Mouse (Mus musculus): Measurements from ENCODE around the gene Ano2. TPM values are rescaled to one million over a fixed set of nuclear protein-coding genes. Genes with fewer than 3 reads are reported as not detected.

The Ano2 gene
- polyA plus RNA-seq, 1 experiment, result 1.4 TPM

GRCm38 (mm10) chr6:125879306-125879705 lies 189.1 kb downstream of the Ano2 start:
- DNase-seq (ENCODE audit: extremely low spot score in 1 of 2, low spot score in 1 of 2), result no peak

GRCm38 (mm10) chr6:125888596-125888995 lies 198.4 kb downstream of the Ano2 start:
- no peak for DNase-seq (ENCODE audit: extremely low spot score in 1 of 2, low spot score in 1 of 2)

GRCm38 (mm10) chr6:125894340-125894739 lies 204.1 kb downstream of the Ano2 start:
- no peak for DNase-seq (ENCODE audit: extremely low spot score in 1 of 2, low spot score in 1 of 2)

- no peak for DNase-seq (ENCODE audit: extremely low spot score in 1 of 2, low spot score in 1 of 2)
These were observed 224.2 kb downstream of the Ano2 start for GRCm38 (mm10) chr6:125914446-125914845.

- peak in 1 of 2 experiments; percentile 2 for DNase-seq (ENCODE audit: extremely low spot score in 1 of 2, low spot score in 1 of 2)
These were observed 232.5 kb downstream of the Ano2 start for GRCm38 (mm10) chr6:125922746-125923145.

GRCm38 (mm10) chr6:125924979-125925378 lies 234.8 kb downstream of the Ano2 start:
- DNase-seq (ENCODE audit: extremely low spot score in 1 of 2, low spot score in 1 of 2), result no peak

- no peak for DNase-seq (ENCODE audit: extremely low spot score in 1 of 2, low spot score in 1 of 2)
These were observed 235.6 kb downstream of the Ano2 start for GRCm38 (mm10) chr6:125925861-125926260.

GRCm38 (mm10) chr6:125931926-125932325 lies 241.7 kb downstream of the Ano2 start:
- DNase-seq (ENCODE audit: extremely low spot score in 1 of 2, low spot score in 1 of 2), result no peak

GRCm38 (mm10) chr6:125954965-125955364 lies 264.7 kb downstream of the Ano2 start:
- peak in 1 of 2 experiments; percentile 61 for DNase-seq (ENCODE audit: extremely low spot score in 1 of 2, low spot score in 1 of 2)

- DNase-seq (ENCODE audit: extremely low spot score in 1 of 2, low spot score in 1 of 2), result no peak
These were observed 283.3 kb downstream of the Ano2 start for GRCm38 (mm10) chr6:125973551-125973950.

GRCm38 (mm10) chr6:125975788-125976465 lies 285.7 kb downstream of the Ano2 start:
- no peak for DNase-seq (ENCODE audit: extremely low spot score in 1 of 2, low spot score in 1 of 2)

- no peak for DNase-seq (ENCODE audit: extremely low spot score in 1 of 2, low spot score in 1 of 2)
These were observed 289.4 kb downstream of the Ano2 start for GRCm38 (mm10) chr6:125979601-125980000.

GRCm38 (mm10) chr6:125984050-125984449 lies 293.8 kb downstream of the Ano2 start:
- DNase-seq (ENCODE audit: extremely low spot score in 1 of 2, low spot score in 1 of 2), result no peak

GRCm38 (mm10) chr6:125992731-125993130 lies 302.5 kb downstream of the Ano2 start:
- DNase-seq (ENCODE audit: extremely low spot score in 1 of 2, low spot score in 1 of 2), result no peak

GRCm38 (mm10) chr6:126001797-126002196 lies 311.6 kb downstream of the Ano2 start:
- no peak for DNase-seq (ENCODE audit: extremely low spot score in 1 of 2, low spot score in 1 of 2)

- DNase-seq (ENCODE audit: extremely low spot score in 1 of 2, low spot score in 1 of 2), result no peak
These were observed 313.0 kb downstream of the Ano2 start for GRCm38 (mm10) chr6:126003002-126003742.

GRCm38 (mm10) chr6:126006647-126007046 lies 316.4 kb downstream of the Ano2 start:
- no peak for DNase-seq (ENCODE audit: extremely low spot score in 1 of 2, low spot score in 1 of 2)

- peak in 1 of 2 experiments; percentile 5 for DNase-seq (ENCODE audit: extremely low spot score in 1 of 2, low spot score in 1 of 2)
These were observed 318.9 kb downstream of the Ano2 start for GRCm38 (mm10) chr6:126009083-126009482.

- no peak for DNase-seq (ENCODE audit: extremely low spot score in 1 of 2, low spot score in 1 of 2)
These were observed 326.8 kb downstream of the Ano2 start for GRCm38 (mm10) chr6:126016991-126017390.

GRCm38 (mm10) chr6:126018411-126018810 lies 328.2 kb downstream of the Ano2 start:
- no peak for DNase-seq (ENCODE audit: extremely low spot score in 1 of 2, low spot score in 1 of 2)

- no peak for DNase-seq (ENCODE audit: extremely low spot score in 1 of 2, low spot score in 1 of 2)
These were observed 343.6 kb downstream of the Ano2 start for GRCm38 (mm10) chr6:126033693-126034402.

GRCm38 (mm10) chr6:126034403-126034724 lies 344.1 kb downstream of the Ano2 start:
- DNase-seq (ENCODE audit: extremely low spot score in 1 of 2, low spot score in 1 of 2), result no peak

Measured in frontal cortex, adult 2 months (tissue).